Mouse (Mus musculus) left cerebral cortex, adult 8-10 months (tissue): ENCODE measurements at regions not wholly inside any gene's neighbourhood (a gene's known extent, or its start where the extent isn't known, plus 50 kb on each side); places are given as distances from the start of the nearest gene placed in this dataset.
A peak's percentile ranks its signal among the peaks of the same experiment; 100 is the strongest.

Experiments
- DNase-seq, 2 experiments: peaks; one replicate each; pipeline ENCODE4 v3.0.0; 2022; ENCODE audit warnings: low spot score in 2 of 2

DNA sequence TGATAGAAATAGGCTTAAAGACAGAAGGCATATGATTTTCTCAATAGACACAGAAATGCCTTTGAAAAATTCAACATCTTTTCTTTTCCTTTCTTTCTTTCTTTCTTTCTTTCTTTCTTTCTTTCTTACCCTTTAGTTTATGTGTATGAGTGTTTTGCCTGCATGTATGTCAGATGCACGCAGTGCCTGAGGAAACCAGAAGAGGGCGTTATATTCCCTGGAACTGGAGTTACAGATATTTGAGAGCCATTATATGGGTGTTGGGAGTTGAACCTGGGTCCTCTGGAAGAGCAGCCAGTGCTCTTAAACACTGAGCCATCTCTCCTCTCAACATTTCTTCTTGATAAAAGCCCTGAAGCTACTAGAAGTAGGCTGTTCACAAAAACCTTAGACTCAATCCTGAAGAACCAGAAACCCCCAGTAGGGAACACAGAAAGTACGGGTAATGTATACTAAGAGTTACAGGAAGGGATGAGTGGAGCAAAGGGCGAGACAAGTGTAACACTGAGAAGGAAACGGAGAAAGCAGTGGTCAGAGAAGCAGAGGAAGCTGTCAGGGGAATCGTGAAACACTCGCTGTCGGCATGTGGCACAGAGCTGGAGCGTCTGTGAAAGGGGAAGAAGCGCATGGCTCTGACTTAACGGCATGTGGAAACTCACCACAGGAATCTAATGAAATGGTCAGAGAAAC, 2253.4 kb downstream of the 4930444P10Rik start:
- DNase-seq = no peak

DNA sequence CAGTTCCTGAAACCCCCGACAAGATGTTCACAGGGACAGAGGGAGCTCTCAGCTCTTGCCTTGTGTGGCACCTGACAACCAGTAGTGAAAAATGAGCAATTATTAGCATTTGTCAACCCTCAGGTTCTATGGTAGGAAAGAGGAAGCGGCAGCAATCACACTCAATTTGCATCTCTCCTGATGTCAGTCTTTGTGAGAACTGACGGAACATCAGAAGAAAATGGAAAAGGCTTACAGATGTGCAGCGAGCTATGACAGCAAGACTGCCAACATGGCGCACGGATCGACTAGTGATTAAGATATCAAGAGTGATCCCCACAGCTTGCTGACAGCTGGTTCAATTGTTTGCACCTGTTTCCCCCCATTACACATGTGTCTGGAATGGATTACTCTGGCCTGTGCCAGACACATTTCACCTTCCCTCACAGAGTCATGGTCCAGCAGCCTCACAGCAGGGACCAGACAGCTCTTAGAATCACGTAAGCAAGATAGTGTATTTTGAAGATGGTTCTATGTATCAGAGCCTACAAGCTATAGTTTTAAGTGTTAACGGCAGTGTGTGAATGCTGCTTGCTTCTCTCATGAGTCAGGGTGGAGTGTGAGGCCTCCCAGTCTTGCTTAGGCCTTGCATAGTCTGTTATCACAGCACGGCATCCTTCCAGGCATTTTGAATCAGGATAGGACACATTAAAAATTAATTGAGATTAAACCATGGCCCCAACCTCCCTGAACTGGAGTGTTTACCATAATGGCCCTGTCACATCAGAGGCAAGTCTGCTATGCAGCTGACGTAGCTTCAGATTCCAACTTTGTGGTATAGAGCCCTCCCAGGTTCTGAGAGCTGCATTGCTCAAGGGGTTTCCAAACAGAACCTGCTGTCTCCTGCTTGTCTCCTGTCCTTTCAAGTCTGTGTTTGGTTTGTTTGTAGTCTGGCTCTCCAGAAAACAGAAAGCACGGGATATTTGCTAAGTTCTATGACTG, 2258.0 kb downstream of the 4930444P10Rik start:
- no peak for DNase-seq

DNA sequence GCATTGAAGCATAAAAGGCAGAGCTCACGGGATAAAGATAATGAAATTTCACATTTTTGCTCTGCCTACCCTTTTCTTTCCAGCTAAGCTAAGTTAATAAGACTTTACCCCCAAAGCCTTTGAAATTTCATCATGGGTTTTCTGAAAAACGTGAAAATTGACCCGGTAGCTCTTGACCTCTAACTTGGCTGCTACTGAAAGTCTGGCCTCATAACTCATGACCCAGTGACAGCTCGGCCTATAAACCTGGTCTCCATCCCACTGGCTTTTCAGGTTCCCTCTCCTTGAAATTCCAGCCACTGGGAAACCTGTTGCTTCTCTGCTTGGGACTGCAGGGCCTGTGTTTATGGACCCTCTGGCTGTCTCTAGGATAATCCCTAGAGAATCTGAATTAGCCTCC, 2285.3 kb downstream of the 4930444P10Rik start:
- DNase-seq = no peak

DNA sequence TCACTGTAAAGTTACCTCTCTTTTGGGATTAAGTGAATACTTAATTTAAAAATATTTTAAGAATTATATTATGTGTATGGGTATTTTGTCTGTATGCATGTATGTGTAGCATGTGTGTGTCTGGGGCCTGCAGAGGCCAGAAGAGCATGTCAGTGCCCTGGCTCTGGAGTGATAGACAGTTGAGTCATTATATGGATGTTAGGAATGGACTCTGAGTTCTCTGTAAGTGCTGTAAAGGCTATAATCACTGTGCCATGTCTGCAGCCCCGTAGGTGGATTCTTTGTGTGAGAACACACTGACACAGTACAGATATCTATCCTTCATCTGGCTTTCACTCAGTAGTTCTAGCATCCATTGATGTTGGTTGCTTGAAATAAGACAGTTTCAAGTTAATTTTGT, 2292.7 kb downstream of the 4930444P10Rik start:
- no peak for DNase-seq

DNA sequence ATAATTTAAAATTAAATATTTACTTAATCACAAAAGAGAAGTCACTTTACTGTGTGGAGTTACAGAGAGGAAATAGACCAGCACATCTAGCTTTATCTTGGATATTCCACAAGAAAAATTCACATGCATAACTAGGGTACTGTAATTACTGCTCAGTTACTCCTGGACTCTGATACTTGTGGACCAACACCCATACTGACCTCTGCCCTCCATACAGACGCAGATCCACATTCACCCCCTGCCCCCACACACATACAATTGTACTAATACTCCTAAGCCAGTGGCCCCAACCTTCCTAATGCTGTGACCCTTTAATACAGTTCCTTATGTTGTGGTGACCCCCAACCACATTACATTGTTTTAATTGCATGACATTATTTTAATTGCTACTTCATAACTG, 2294.3 kb downstream of the 4930444P10Rik start:
- DNase-seq = no peak

DNA sequence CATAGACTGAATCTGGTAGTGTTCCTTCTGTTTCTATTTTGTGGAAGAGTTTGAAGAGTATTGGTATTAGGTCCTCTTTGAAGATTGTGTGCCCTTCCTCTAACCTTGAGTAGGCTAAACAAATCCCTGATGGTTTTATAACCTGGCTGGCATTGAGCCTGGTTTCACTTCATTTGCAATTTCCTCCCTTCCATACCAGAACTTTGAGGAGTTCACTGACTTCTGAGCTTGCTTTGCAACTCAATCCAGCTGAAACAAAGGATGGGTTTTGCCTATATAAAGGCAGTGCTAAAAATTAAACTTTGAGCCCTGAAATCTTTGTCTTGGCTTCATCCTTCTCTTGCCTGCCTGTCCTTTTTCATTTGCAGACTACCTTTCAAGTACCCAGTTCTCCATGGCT, 2297.9 kb downstream of the 4930444P10Rik start:
- DNase-seq = no peak

DNA sequence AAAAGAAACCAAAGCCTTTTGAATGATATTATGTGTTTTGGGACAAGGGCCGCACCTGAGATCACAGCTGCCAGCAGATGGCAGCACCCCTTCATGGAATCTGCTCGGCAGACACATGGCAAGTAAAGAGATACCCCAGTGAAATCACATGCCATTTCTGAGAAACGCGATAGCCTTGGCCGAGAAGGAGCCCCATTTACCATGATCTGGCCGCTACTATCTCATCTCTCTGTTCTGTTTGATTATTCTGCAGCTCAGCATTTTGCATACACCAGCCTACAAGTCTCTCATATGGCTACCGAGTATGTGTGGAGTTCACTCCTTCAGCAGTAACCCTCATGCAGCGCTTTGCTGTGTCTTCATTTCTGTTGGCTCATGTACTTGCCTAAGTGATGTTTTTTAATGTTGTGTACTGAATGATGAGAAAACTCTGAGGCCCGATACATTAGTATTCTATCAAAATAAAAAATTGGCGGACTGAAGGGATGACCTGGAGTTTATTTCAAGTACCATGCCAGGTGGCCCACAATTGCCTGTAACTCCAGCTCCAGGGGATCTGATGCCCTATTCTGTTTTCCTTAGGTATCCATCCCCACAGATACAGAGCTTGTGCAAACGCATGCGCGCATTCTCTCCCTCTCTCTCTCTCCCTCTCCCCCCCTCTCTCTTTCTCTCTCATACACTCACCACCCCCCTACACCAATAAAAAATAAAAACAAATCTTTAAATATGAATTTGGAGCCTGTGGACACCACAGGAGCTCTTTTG, 2303.6 kb downstream of the 4930444P10Rik start:
- peak; percentile 58 to 77 for DNase-seq

DNA sequence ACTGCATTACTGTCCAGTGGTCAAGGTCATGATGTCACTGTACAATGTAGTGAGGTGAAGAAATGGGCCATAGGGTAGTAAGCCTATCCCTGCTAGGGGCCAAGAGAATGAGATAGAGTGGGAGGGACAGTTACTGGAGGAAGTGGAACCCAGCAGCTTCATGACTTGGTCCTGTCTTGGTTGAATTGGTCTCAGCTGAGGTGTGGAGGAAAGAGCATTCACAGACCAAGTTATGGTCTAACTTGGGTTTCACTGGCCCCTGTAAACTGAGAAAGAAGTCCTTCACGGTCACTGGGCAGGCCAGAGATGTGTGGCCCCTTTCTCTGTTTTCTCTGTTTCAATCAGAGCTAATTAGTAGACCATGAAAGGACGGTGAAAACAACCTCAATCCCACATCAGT, 2306.1 kb downstream of the 4930444P10Rik start:
- DNase-seq = no peak

DNA sequence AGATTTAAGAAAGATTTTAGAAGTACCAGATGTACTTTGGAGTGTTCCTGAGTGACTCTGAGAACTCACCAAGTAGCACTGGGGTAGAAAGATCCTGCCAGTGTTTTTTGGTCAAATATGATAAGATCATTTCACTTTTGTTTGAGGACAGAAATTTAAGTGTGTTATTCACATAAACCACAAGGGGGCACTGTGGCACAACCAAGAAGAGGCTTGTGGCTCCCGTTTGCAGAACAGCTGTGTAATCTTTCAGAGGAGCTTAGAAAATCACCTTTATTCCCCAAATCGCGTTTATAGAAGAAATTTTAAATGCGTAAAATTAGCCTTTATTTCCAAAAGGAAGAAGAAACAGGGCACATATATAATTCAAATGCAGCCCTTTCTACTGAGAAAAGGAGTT, 2308.7 kb downstream of the 4930444P10Rik start:
- DNase-seq = no peak

DNA sequence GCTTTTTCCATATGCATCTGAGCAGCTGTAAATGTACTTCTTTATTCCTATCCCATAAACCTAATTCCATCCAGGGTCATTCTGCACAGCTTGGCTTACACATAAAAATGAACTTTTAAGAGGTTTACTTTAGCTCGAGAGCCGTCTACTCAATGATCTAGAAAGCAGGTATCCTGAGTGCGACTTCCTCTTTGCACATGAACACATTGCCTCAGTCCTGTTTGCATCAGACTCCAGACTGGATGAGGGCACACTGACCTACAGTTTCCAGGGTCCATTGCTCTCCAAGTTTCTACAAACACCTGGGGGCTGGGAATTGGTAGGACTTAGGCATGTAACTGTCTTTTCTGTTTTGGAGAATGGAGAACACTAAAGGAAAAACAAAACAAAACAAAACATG, 2310.5 kb downstream of the 4930444P10Rik start:
- no peak for DNase-seq

DNA sequence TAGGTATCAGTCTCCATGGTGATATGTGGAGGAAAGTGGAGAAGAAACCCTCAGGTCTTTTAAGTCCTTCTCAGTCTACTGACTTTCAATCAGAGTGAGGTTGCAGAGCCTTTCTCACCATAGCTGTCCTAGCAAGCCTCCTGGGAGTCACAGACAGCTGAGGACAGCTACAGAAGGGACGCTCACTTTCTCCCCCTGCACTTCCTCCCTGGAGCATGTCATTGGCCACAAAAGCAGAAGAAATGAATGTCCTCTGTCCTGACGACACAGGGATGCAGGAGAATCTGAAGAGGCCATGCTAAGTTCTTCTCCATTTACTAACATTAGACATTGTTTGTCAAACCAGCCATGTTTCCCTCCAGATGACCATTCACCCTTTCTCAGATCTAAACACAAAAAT, 2321.0 kb downstream of the 4930444P10Rik start:
- DNase-seq = no peak

DNA sequence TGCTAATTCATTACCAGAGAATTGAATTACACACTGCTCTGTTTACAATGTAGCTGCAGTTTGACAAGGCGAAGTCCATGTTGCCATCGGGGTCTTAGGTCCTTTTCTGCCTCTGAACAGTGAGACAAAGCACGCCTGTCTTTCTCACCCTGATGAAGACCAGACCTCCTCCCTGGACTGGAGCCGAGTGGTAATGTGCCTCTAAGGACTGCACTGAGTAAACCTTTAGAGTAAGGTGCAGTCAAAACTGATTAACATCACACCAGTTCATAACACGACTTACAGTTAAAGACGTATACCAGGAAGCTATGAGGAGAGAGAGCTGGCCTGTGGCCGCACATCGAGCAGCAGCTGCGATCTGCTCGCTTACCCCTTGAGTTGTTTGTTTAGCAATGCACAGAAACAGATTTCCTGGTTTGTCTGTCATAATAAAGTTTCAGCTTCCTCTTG, 2322.1 kb downstream of the 4930444P10Rik start:
- no peak for DNase-seq

DNA sequence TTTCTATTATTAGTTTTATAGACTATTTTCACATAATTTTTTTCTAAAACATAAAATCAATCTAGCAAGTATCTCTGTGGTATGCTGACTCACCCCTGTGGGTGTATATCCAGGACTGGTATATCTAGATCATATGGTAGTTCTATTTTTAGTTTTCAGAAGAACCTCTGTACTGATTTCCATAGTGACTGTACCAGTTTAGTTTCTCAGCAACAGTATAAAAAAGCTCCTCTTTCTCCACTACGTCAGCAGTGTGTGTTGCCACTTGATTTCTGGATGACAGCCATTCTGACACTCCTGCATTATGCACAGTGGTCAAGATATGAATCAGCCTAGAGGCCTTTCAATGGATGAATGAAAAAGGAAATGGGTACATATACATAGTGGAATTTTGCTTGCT, 2338.6 kb downstream of the A830018L16Rik start:
- peak; percentile 5 to 40 for DNase-seq

DNA sequence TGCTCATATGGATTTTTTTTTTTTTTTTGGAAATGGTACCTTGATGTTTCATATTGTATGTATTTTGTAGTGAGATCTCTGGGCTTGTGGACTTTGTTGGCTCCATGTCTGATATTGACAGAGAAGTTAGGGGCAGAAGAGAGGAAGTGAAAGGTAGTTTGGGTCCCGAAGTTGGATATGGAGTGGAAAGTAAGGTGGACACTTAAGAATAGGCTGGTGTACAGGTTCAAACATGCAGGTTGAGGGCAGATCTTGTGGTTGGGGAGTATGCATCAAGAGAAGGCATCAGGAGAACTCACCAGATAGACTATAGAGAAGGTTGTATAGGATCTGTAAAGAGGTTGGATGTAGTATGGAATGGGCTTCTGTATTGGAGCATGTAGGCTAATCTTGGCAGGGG, 2337.5 kb downstream of the A830018L16Rik start:
- DNase-seq = no peak
